Mouse (Mus musculus) heart, embryonic 15.5 days (tissue): Measurements from ENCODE around the gene Pgls. TPM values are rescaled to one million over a fixed set of nuclear protein-coding genes. Genes with fewer than 3 reads are reported as not detected.

Experiments used
- ATAC-seq: fragments of 200-750 bp; cut with Nextera tagmentation; replicated peaks from 2 replicates; pipeline ENCODE4 v1.8.0; 2017; ENCODE audit warnings: low read depth, moderate TSS enrichment; ENCODE audit not compliant: insufficient number of reproducible peaks, insufficient read depth, low FRiP score
- H3K27ac ChIP-seq: fragments of 300-500 bp; sonication (generic); 2 replicates; pipeline ENCODE4 v1.5.1; 2015; ENCODE audit warnings: mild to moderate bottlenecking, inconsistent platforms
- H3K27me3 ChIP-seq: fragments of 300-500 bp; sonication (generic); 2 replicates; pipeline ENCODE4 v1.6.1; 2015; ENCODE audit warnings: inconsistent platforms
- H3K36me3 ChIP-seq: fragments of 300-500 bp; sonication (generic); 2 replicates; pipeline ENCODE4 v1.6.1; 2015; ENCODE audit warnings: mild to moderate bottlenecking, inconsistent platforms
- H3K4me1 ChIP-seq: fragments of 300-500 bp; sonication (generic); replicated peaks from 2 replicates; pipeline ENCODE4 v1.6.1; 2015; ENCODE audit warnings: inconsistent platforms
- H3K4me2 ChIP-seq: fragments of 300-500 bp; sonication (generic); 2 replicates; pipeline ENCODE4 v1.6.1; 2015; ENCODE audit warnings: inconsistent platforms, mild to moderate bottlenecking, moderate library complexity
- H3K4me3 ChIP-seq: fragments of 300-500 bp; sonication (generic); 2 replicates; pipeline ENCODE4 v1.5.1; 2015; ENCODE audit warnings: mild to moderate bottlenecking, inconsistent platforms
- H3K9ac ChIP-seq: fragments of 300-500 bp; sonication (generic); 2 replicates; pipeline ENCODE4 v1.6.1; 2015; ENCODE audit warnings: mild to moderate bottlenecking, inconsistent platforms
- H3K9me3 ChIP-seq: fragments of 300-500 bp; sonication (generic); replicated peaks from 2 replicates; pipeline ENCODE4 v1.6.1; 2016; ENCODE audit warnings: inconsistent platforms
- WGBS: fragments of 180-500 bp; shearing (Covaris S2); methylation state at CpG from one replicate; pipeline ENCODE4 v1.1.7; 2015; ENCODE audit warnings: mixed read lengths; 5-methylcytosine and 5-hydroxymethylcytosine counted together
- polyA plus RNA-seq: library from polyadenylated mRNA; unstranded; fragments of >200 nt; fragmentation: Nextera tagmentation; extraction: Ambion mirVana; gene quantifications from 2 replicates; pipeline ENCODE4 v1.2.1, GENCODE M21; 2015

Gene Pgls
- polyA plus RNA-seq, 1 experiment from 2014 or later: 159 TPM

DNA sequence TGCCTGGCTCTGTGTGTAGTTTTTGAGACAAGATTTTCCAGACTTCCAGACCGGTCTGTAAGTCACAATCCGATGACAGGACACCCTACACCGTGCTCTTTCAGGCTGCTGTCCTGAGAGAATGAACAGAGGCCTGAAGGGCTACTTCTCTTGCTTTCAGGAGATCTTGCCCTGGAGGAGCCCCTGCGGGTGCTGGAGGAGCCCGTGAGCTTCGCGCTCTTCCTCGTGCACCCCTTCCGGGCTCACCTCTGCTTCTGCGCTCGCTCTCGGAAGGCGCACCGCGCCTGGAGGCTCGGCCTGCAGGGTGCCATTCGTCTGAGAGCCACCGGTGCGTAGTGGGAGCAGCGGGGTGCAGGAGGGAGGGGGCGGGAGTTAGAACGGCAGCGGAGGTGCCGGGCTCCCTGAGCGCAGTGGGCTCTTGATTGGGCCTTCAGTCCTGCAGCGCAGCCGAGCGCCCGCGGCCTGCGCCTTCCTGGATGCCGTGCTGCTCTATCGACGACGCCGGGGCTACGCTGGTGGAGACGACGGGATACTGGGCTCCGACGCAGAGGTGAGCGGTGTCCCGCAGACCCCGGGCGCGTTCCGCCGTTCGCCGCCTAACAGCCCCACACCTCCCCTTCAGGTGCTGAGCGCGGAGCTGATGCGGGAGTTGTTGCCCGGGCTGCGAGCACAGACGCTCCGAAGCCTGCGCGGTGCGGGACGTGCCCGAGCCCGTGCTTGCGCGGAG, 10.1 kb downstream of the Pgls start:
- Histone ChIP-seq H3K4me3 (peak overlapping the region; percentile 43), H3K4me1 (peaks cover 17% of the 10 kb centered on the region), H3K36me3 (0 out of 2 replicates have a peak, but pooled peaks cover 5% of the 10 kb centered on the region), H3K9ac (peak overlapping the region; percentile 25), H3K9me3 (no peaks in the 10 kb centered on the region), H3K4me2 (peak overlapping the region; percentile 70), H3K27ac (no peak overlapping the region), H3K27me3 (peaks cover 47% of the 10 kb centered on the region)
- 3% methylated on average over 62 of the region's 65 CpGs for WGBS
- ATAC-seq: peak; percentile 7; the same call in 1 of the 2 replicates

DNA sequence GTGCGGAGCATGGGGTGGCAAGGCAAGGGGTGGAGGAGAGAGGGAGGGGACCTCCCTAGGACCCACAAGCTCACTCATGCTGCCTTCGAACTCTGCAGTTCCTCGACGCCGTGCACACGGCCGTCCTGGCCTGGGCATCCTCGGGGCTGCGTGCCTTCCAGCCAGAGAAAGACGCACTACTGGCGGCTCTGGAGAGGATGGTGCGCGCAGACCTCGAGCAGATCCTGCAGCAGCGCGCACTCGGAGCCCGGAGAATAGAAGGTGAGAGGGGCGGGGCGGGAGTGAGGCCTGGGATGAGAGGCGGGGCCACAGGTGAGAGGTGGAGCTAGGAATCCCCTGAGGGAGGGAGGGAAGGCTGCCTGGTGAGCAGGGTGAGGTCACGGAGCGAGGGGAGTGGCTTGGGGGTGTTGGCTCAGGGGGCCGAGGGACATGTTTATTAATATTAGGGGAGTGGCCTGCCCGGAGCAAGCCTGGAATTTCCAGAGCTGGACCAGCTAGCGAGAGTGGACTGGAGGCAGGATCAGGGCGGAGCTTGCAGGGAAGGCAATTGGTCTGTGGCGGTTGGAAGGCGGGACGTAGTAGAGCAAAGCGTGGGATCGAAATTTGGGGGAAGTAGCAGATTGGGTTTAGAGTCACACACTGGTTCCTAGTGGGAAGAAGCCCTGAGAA, 10.8 kb downstream of the Pgls start:
- ATAC-seq: peak; percentile 74
- peaks cover 17% of the 10 kb centered on the region for H3K4me1 ChIP-seq
- peak overlapping the region; percentile 43 for H3K4me3 ChIP-seq
- H3K9me3 ChIP-seq: no peaks in the 10 kb centered on the region
- H3K27me3 ChIP-seq: peaks cover 47% of the 10 kb centered on the region
- peak overlapping the region; percentile 70 for H3K4me2 ChIP-seq
- peak overlapping the region; percentile 15; the same call in 1 of the 2 replicates for H3K9ac ChIP-seq
- H3K36me3 ChIP-seq: 0 out of 2 replicates have a peak, but pooled peaks cover 5% of the 10 kb centered on the region
- WGBS: 3% methylated on average over 32 of the region's 32 CpGs
- H3K27ac ChIP-seq: no peak overlapping the region

DNA sequence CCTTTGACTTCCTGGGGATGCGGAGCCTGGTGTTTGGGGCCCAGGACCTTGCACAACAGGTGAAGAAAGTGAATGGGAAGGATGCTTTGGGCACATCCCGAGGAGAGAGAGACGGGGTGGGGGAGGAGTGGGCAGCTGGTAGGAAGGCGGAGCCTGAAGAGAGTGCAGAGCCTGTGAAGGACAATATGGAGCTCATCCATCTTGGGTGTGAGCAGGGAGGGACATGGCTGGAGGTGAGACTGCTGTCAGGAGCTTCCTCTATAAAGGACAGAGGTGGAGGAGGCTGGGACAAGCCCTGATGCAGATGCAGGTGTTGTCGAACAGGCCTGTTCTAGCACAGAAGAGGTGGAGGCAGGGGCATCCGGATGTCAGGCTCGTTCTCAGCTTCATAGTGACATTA, 12.0 kb downstream of the Pgls start:
- no peak for ATAC-seq
- Histone ChIP-seq H3K36me3 (0 out of 2 replicates have a peak, but pooled peaks cover 5% of the 10 kb centered on the region), H3K9ac (no peak overlapping the region), H3K4me3 (no peak overlapping the region), H3K4me2 (no peak overlapping the region), H3K27ac (no peak overlapping the region), H3K4me1 (peaks cover 17% of the 10 kb centered on the region), H3K9me3 (no peaks in the 10 kb centered on the region), H3K27me3 (peaks cover 47% of the 10 kb centered on the region)
- 68% methylated on average over 7 of the region's 7 CpGs for WGBS

DNA sequence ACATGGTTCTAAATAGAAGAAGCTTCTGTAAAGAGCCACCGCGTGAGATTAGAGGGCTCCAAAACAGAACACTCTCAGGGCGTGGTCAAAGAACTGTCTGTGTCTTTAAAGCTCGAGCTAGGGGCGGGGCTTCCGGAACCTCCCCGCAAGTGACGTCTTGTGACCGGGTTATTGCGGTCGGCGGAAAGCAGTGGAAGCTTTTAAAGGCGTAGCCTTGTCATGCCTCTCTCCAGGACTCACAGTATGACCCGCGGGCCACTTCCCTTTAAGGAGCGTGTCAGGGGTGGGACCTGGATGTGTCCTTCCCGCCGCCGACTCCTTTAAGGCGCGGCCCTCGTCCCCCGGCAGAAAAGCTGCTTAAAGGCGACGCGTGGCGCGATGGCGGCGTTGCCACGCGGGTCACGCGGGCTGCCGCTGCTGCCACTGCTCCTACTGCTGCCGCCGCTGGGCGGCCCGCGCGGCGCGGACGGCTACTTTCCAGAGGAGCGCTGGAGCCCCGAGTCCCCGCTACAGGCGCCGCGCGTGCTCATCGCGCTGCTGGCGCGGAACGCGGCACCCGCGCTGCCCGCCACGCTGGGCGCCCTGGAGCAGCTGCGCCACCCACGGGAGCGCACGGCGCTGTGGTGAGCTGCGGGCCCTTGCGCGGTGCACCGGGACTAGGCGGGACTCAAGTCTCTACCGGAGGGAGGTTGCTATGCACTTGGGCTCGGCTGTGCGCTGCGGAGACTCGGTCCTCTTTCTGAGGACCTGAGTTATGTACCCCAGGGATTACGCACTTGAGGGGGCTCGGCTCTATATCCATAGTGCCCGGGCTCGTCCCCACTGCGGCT, 19.1 kb downstream of the Pgls start, which contains the start of gene Colgalt1:
Gene Colgalt1, plus strand, starts transcription at position 177 of the 830 bp plus-strand sequence.
- Histone ChIP-seq H3K9me3 (no peaks in the 10 kb centered on the region), H3K36me3 (peaks cover 20% of the 10 kb centered on the region), H3K4me3 (peak within 1 kb of the TSS; percentile 74), H3K4me2 (peak within 1 kb of the TSS; percentile 70), H3K27ac (peak within 1 kb of the TSS; percentile 77), H3K9ac (peak within 1 kb of the TSS; percentile 82), H3K4me1 (peaks cover 23% of the 10 kb centered on the region), H3K27me3 (no peaks in the 10 kb centered on the region)
- peak; percentile 100 for ATAC-seq
- under 1% methylated on average over 81 of the region's 82 CpGs for WGBS

DNA sequence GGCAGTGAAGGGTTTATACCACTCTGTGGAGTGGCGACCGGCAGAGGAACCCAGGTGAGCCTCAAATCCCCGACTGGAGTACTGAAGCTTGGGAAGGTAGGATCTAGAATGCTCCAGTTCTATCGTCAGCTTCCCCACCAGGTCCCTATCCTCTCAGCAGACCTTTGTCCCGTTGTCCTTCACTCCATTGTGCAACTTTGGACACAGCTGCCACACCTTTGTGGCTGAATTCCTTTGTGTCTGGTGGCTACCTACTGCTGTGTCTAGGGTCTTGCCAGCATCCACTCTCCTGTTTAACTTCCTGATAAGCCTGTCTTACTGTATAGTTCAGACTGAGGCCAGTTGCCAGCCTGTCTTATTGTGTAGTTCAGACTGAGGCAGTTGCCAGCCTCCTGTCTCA, 20.2 kb downstream of the Pgls start:
- Histone ChIP-seq H3K4me1 (peaks cover 23% of the 10 kb centered on the region), H3K4me2 (peak overlapping the region; percentile 70), H3K36me3 (peaks cover 29% of the 10 kb centered on the region), H3K9ac (peak overlapping the region; percentile 82), H3K27ac (no peak overlapping the region), H3K9me3 (no peaks in the 10 kb centered on the region), H3K4me3 (peak overlapping the region; percentile 74), H3K27me3 (no peaks in the 10 kb centered on the region)
- ATAC-seq: no peak
- WGBS: 36% methylated on average over 5 of the region's 5 CpGs

DNA sequence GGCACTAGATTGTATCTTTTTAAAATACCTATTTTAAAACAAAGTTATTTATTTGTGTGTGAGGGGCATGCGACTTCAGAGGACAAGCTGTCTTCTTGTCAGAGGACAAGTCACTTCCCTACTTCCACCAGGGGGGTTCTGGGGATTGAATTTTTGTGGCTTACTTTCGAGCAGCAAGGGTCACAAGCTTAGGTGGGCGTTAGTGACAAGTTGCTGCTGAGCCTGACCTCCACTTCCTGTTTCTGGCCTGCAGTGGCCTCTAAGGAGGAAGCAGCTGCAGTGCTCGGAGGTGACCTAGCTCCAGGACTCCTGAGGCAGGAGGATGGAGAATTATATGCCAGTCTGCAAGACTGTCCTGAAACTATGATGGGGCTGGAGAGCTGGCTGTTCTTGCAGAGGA, 21.4 kb downstream of the Pgls start:
- H3K36me3 ChIP-seq: peaks cover 42% of the 10 kb centered on the region

DNA sequence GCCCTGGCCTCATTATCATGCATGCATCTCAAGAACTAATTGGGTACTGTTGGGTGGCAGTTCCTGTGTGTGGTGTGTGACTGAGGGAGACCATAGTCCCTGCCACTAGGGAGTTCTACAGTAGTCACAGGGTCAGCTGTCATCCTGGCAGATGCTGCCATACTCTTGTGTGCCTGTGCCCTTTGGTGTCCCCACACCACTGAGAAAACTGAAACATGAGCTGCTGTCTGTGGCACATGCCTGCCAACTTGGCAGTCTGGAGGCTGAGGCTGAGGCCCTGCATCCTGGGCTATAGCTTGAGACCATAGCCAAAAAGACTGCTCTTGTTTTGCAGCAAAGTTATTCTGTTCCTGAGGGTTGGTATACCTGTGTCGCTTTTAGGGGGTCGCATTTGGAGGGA, 27.8 kb downstream of the Pgls start:
- Histone ChIP-seq H3K4me3 (no peak overlapping the region), H3K4me2 (no peak overlapping the region), H3K36me3 (peaks cover 94% of the 10 kb centered on the region), H3K27me3 (no peaks in the 10 kb centered on the region), H3K9ac (no peak overlapping the region), H3K9me3 (peaks cover 23% of the 10 kb centered on the region), H3K4me1 (no peaks in the 10 kb centered on the region), H3K27ac (no peak overlapping the region)
- WGBS: 91% methylated on average over 2 of the region's 2 CpGs
- ATAC-seq: no peak

More for the DNA sequence above, 21.4 kb downstream of the Pgls start:
- Histone ChIP-seq H3K27me3 (no peaks in the 10 kb centered on the region), H3K9ac (no peak overlapping the region), H3K4me1 (peaks cover 23% of the 10 kb centered on the region), H3K4me3 (no peak overlapping the region), H3K27ac (no peak overlapping the region), H3K9me3 (no peaks in the 10 kb centered on the region), H3K4me2 (no peak overlapping the region)
- no peak for ATAC-seq
- WGBS: 50% methylated on average over 4 of the region's 4 CpGs

DNA sequence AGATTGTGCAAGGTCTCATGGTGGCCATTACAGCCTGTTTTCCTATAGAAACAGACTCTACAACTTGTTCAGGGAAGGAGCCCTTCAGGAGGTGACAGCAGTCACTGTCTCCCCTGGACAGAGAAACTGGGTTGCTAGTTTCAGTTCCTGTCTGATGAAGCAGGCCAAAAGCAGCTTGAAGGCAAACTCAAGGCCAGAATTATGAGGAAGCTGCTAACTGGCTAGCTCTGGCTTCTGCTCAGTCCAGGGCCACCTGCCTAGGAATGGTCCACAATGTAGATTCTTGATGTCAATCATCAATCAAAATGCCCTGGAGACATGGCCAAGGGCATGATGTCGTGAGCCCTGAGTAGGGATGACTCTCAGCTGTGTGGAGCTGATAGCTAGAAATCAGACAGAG, 33.1 kb downstream of the Pgls start:
- no peak overlapping the region for H3K4me2 ChIP-seq
- H3K9ac ChIP-seq: no peak overlapping the region
- no peak overlapping the region for H3K27ac ChIP-seq
- 83% methylated on average over 1 of the region's 1 CpGs for WGBS
- no peak overlapping the region for H3K4me3 ChIP-seq
- ATAC-seq: no peak
- H3K36me3 ChIP-seq: peaks cover 54% of the 10 kb centered on the region
- H3K9me3 ChIP-seq: peaks cover 23% of the 10 kb centered on the region
- H3K27me3 ChIP-seq: peaks cover 8% of the 10 kb centered on the region
- peaks cover 30% of the 10 kb centered on the region for H3K4me1 ChIP-seq

DNA sequence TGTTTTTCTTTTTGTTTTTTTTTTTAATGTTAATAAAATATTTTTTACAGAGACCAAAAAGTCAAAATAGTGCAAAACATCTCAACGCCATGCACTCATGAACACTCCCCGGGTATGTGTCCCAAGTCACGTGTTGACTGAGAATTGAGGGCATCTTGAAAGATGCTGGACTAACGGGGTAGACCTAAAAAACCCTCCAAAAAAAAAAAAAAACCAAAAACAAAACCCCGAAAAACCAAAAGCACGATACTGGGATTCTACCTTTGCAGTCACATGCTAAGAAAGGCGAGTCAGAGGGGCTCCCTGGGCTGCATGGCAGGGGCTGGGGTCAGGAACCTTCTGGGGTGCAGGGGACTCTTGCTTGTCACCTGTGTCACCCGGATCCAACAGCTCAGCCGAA, 34.8 kb downstream of the Pgls start:
- H3K4me3 ChIP-seq: no peak overlapping the region
- peaks cover 21% of the 10 kb centered on the region for H3K9me3 ChIP-seq
- peak overlapping the region; percentile 80 for H3K27ac ChIP-seq
- H3K9ac ChIP-seq: no peak overlapping the region
- peaks cover 37% of the 10 kb centered on the region for H3K36me3 ChIP-seq
- no peak for ATAC-seq
- 82% methylated on average over 9 of the region's 9 CpGs for WGBS
- H3K4me2 ChIP-seq: no peak overlapping the region
- peaks cover 21% of the 10 kb centered on the region for H3K27me3 ChIP-seq
- H3K4me1 ChIP-seq: peaks cover 31% of the 10 kb centered on the region

DNA sequence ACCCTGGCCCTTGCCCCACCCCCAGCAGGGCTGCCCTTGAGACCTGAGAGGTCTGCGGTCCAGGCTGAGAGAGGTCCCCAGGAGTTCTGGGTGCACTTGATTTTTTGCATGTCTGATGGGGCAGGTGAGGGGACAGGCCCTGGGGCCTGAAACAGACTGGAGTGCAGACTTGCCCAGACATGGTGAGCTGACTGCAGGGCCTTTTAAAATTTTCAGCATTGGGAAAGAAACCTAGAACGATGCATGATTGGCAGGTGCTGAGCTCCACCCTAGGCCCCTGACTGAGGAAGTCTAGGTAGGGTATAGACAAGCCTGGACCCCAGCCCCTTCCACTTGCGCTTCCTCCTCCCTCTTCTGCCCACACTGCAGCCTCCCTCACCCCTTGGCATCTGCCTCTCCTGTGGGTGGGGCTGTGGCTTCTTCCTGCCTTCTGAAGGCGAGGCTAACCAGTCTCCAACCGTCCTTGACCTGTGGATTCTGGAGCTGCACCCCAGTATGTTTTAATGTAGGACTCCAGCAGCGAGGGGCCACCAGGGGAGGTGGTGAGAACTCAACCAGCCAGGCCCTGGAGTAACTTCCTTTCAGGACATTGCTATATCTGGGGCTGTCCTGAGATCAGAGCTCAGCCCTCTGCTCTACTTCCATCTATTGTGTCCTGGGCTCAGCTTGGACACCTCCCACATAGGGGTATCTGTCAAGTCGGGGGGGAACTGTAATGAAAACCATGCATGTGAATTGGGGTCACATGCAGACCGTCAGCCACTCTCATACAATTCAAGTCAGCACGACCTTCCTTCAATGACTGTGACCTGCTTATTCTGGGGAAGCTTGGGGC, 35.5 kb downstream of the Pgls start:
- H3K4me1 ChIP-seq: peaks cover 31% of the 10 kb centered on the region
- H3K4me2 ChIP-seq: 0 out of 2 replicates have a peak overlapping the region, but pooled peaks have one; percentile 1
- peaks cover 25% of the 10 kb centered on the region for H3K27me3 ChIP-seq
- WGBS: 43% methylated on average over 9 of the region's 9 CpGs
- H3K9ac ChIP-seq: 0 out of 2 replicates have a peak overlapping the region, but pooled peaks have one; percentile 10
- H3K27ac ChIP-seq: peak overlapping the region; percentile 80
- H3K9me3 ChIP-seq: peaks cover 13% of the 10 kb centered on the region
- H3K36me3 ChIP-seq: peaks cover 30% of the 10 kb centered on the region
- H3K4me3 ChIP-seq: no peak overlapping the region
- ATAC-seq: peak; percentile 36
